In genomic region chr4:126429347-126430079, GRCm38 (mm10) we compare ENCODE assay signal across 8 mouse cellular contexts. TPM values are rescaled to one million over a fixed set of nuclear protein-coding genes. Genes with fewer than 3 reads are reported as not detected.
DNase-seq lines count a peak whose midpoint lies in the region; ATAC-seq lines count a peak whose summit lies in the region.

TSS of gene Ago3 (minus strand) at chr4:126429556.

- peaks cover 9% of the 10 kb centered on the region; the same call in 1 of the 2 replicates for H3K4me1 ChIP-seq in intestine, embryonic 14.5 days (replicated peaks; ENCODE audit: control insufficient read depth, insufficient read depth, low read length)

- H3K27me3 ChIP-seq in intestine, embryonic 14.5 days (replicated peaks; ENCODE audit: control insufficient read depth, insufficient read depth, low read length): no peaks in the 10 kb centered on the region

- peak; percentile 97 for ATAC-seq in intestine, embryonic 14.5 days (replicated peaks; ENCODE audit: low FRiP score, low TSS enrichment, low read depth)

- peak within 1 kb of the TSS; percentile 94 for H3K4me2 ChIP-seq in intestine, embryonic 14.5 days (ENCODE audit: low read length)

- DNase-seq in adipocyte (ENCODE audit: low spot score): peak; percentile 89
- peak; percentile 91 for DNase-seq in embryo, embryonic 10 days (ENCODE audit: low spot score)
- DNase-seq in gastrocnemius, postnatal 14 days: peak; percentile 96
- peak; percentile 95 for DNase-seq in intestine, embryonic 14.5 days (ENCODE audit: low spot score)
- DNase-seq in left cerebral cortex, postnatal 14 days (ENCODE audit: low spot score in 2 of 2): peak; percentile 86 to 91
- peak; percentile 93 for DNase-seq in mesoderm, embryonic 11.5 days (ENCODE audit: low read depth, low spot score)
- DNase-seq in right cerebral cortex, postnatal 36 days (ENCODE audit: low spot score in 2 of 2): peak; percentile 85 to 88
- DNase-seq in yolk sac, embryonic 10.5 days (ENCODE audit: low spot score): peak; percentile 94

- intact Hi-C loops in gastrocnemius, postnatal 14 days (cut with DNase I; ENCODE audit: low total_unique reads): no loop called here
- intact Hi-C loops in left cerebral cortex, postnatal 14 days (cut with DNase I): no loop called here

- peak within 1 kb of the TSS; percentile 82 for H3K4me3 ChIP-seq in intestine, embryonic 14.5 days (ENCODE audit: low read depth, low read length)

- 1% methylated on average over 62 of the region's 65 CpGs for WGBS in intestine, embryonic 14.5 days

- H3K27ac ChIP-seq in intestine, embryonic 14.5 days (ENCODE audit: low read depth): peak within 1 kb of the TSS; percentile 54

- no peaks in the 10 kb centered on the region for H3K9me3 ChIP-seq in intestine, embryonic 14.5 days (ENCODE audit: control insufficient read depth, low read length)

- H3K9ac ChIP-seq in intestine, embryonic 14.5 days (ENCODE audit: low read length): peak within 1 kb of the TSS; percentile 71

- no peaks in the 10 kb centered on the region for H3K36me3 ChIP-seq in intestine, embryonic 14.5 days (ENCODE audit: control insufficient read depth, insufficient read depth, low read length)

RNA-seq across cellular contexts. Expression of gene Ago3, which starts in this region (rescaled TPM):
- total RNA-seq in gastrocnemius, postnatal 14 days (2021): 1 to 10 TPM; 6.4 to 7.8 TPM
- 12.3 and 13.2 TPM in 2 replicates for polyA plus RNA-seq in intestine, embryonic 14.5 days (2014; fragmentation: Nextera tagmentation; extraction: Ambion mirVana)
- total RNA-seq in left cerebral cortex, postnatal 14 days (2021): 10 to 100 TPM; 27.9 to 33.5 TPM

Comparison
In these comparisons a context has a peak if more than half of its experiments do, and no peak if none do; other contexts are left out.
1. Peak in every context shown above with its lines: DNase-seq, ATAC-seq, H3K4me3 ChIP-seq and H3K27ac ChIP-seq.